Mouse (Mus musculus): Measurements from ENCODE around the gene Kcne1l.

- no peak for TF ChIP-seq CTCF (IDR thresholded peaks at IDR 0.05; ENCODE audit: low read depth)
- no peak for TF ChIP-seq EP300 (IDR thresholded peaks at IDR 0.05; ENCODE audit: low read depth)
These were observed 30.1 kb downstream of the Kcne1l start for GRCm38 (mm10) chrX:142276031-142276430.

All from liver, postnatal 0 days (tissue).